Mouse (Mus musculus): ENCODE data around the gene Gm3417. TPM values are rescaled to one million over a fixed set of nuclear protein-coding genes. Genes with fewer than 3 reads are reported as not detected.
A peak's percentile ranks its signal among the peaks of the same experiment; 100 is the strongest.
"Not testable (repeated sequence)": the region's sequence is repeated elsewhere in the genome, so short reads cannot be mapped to it uniquely, and the experiment has no call there.

The Gm3417 gene
- polyA plus RNA-seq, 1 experiment from 2014 or later = 0.42 TPM

DNA sequence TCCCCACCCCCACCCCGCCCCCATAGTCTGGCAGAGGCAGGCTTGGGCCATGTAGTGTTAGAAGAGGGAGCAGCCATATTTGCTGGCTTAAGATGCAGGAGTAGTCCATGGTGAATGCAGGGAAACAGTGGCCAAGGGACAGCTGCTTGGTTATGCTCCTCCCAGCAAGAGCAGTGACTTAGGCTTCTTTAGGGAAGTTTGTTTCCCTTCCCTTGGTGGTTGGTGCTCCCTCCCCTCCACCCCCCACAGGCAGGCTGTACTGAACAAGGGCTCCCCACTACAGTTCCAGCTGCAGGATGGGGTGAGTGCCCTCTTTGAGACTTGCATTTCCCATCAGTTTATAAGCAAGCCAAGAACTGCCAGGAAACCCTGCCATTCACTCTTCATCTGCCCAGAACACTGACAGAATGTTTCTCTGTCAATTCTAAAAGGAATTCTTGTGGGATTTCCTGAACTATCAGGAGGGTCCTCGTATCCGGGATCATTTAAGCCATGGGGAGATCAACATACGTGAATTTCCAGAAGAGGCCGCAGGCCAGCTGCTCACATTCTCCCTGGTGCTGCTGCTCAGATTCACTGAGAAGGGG is 11.6 kb upstream of the Gm3417 start:
- H3K27ac ChIP-seq = not testable (repeated sequence)

DNA sequence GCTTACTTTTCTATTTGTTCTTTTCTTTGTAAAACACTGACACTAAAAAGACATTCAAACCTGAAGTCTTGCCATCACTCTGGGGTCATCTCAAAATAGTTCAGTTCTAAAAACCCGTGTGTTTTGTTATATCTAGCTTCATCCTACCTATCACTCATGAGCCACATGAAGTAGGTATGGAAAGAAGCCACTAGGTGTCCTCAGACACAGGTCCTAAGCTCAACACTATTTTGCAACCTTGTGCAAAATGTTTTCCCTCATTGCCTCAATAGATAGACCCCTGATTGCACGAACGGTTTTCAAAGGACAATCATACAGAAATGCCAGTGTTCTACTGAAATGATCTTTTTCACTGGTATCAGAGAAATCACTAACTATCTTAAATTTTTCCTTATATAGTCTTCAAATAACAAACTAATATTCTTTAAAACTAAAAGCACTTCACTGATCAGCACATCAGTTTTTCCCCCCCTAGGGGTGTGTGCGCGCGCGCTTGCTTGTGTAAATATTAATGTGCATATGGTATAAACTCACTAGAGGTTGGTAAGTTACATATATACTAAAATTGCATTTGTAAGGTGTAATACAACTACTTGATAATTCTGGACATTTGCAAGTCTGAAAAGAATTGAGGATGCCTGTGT is 750 bp downstream of the Gm3417 start:
- H3K36me3 ChIP-seq (replicated peaks); H3K27ac ChIP-seq; H3K9me3 ChIP-seq; DNase-seq (ENCODE audit: extremely low spot score, low spot score); H3K27me3 ChIP-seq (ENCODE audit: poor library complexity, severe bottlenecking); H3K4me1 ChIP-seq: not testable (repeated sequence)
- 6% methylated on average over 4 of the region's 7 CpGs for WGBS
- H3K4me3 ChIP-seq = peak overlapping the region; percentile 37; the same call in 1 of the 2 replicates

More for the DNA sequence above, 11.6 kb upstream of the Gm3417 start:
- H3K27me3 ChIP-seq (ENCODE audit: poor library complexity, severe bottlenecking); H3K36me3 ChIP-seq (replicated peaks); DNase-seq (ENCODE audit: extremely low spot score, low spot score); H3K4me3 ChIP-seq; H3K4me1 ChIP-seq; H3K9me3 ChIP-seq: not testable (repeated sequence)
- WGBS = 87% methylated on average over 4 of the region's 5 CpGs

DNA sequence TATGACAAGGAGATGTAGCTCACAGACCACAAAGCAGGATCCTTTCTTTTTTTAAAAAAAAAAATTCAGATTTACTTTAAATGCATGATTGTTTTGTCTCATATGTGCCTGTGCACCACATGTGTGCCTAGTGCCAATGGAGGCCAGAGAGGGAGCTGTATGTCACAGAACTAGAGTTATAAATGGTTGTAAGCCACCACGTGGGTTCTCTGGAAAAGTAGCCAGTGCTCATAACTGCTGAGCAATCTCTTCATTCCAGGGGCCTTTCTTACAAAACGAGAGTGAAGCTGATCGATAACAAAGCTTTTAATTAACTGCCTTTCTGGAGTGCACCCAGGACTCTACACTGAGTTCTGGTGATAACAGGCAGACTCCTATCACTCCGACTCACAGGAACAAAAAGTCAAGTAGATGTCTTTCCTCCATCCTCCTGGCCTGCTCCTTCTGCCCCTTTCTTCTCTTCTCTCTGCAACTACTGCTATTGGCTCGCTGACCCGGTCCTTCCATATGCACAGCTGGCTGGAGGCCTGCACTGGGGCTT is 10.1 kb downstream of the Gm3417 start:
- not testable (repeated sequence) for H3K4me1 ChIP-seq; H3K27me3 ChIP-seq (ENCODE audit: poor library complexity, severe bottlenecking); DNase-seq (ENCODE audit: extremely low spot score, low spot score); H3K36me3 ChIP-seq (replicated peaks); H3K4me3 ChIP-seq; H3K27ac ChIP-seq; H3K9me3 ChIP-seq
- WGBS = no CpG with 5 or more reads among the region's 6 CpGs

GRCm38 (mm10) chr17:14961557-14962154 is 16.9 kb downstream of the Gm3417 start:
- H3K27ac ChIP-seq; DNase-seq (ENCODE audit: extremely low spot score, low spot score); H3K27me3 ChIP-seq (ENCODE audit: poor library complexity, severe bottlenecking); H3K9me3 ChIP-seq; H3K4me3 ChIP-seq: not testable (repeated sequence)
- no CpG with 5 or more reads among the region's 44 CpGs for WGBS
- peaks cover 13% of the 10 kb centered on the region for H3K36me3 ChIP-seq (replicated peaks)
- peaks cover 12% of the 10 kb centered on the region for H3K4me1 ChIP-seq

DNA sequence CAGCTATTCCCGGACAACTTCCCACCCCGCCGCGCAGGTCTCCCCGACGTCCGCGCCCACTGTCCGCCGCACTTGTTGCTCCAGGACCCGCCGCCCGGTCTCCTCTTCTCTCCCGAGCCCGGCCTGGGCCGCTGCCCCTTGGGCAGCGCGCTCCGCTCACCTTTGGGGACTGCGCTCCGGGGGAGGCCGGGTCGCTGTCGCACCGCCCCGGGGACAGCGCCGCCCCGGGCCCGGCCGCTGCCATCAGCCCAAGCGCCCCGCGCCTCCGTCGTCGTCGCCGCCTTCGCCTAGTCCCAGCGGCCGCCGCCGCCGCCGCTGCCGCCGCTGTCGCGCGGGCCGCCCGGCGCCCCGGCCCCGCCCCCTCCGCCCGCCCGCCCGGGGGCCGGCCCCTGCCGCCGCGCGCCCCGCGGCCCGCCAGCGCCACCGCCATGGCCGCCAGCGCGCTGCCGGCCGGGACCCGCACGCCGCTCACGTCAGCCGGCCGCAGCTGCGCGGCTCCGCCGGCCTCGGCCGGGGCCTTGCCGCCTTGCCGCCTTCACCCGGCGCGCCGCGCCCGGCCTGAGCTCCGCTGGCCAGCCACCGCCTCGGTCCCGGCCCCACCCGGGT is 17.5 kb downstream of the Gm3417 start, which contains the start of gene Phf10:
Phf10 (minus strand) TSS at position 323 of the 606 bp plus-strand sequence.
- peak within 1 kb of the TSS; percentile 89 for H3K27ac ChIP-seq
- DNase-seq (ENCODE audit: extremely low spot score, low spot score) = peak; percentile 42
- H3K9me3 ChIP-seq; H3K27me3 ChIP-seq (ENCODE audit: poor library complexity, severe bottlenecking): not testable (repeated sequence)
- H3K4me1 ChIP-seq = peaks cover 12% of the 10 kb centered on the region
- H3K36me3 ChIP-seq (replicated peaks) = peaks cover 17% of the 10 kb centered on the region
- 7% methylated on average over 66 of the region's 100 CpGs for WGBS
- peak within 1 kb of the TSS; percentile 79 for H3K4me3 ChIP-seq

GRCm38 (mm10) chr17:14960520-14960919 is 18.1 kb downstream of the Gm3417 start:
- H3K4me3 ChIP-seq = peak overlapping the region; percentile 79
- H3K36me3 ChIP-seq (replicated peaks) = peaks cover 17% of the 10 kb centered on the region
- no peaks in the 10 kb centered on the region for H3K27me3 ChIP-seq (ENCODE audit: poor library complexity, severe bottlenecking)
- WGBS = under 1% methylated on average over 20 of the region's 23 CpGs
- H3K27ac ChIP-seq = peak overlapping the region; percentile 89
- peak; percentile 16 for DNase-seq (ENCODE audit: extremely low spot score, low spot score)
- H3K9me3 ChIP-seq = no peaks in the 10 kb centered on the region
- H3K4me1 ChIP-seq = peaks cover 12% of the 10 kb centered on the region

- Histone ChIP-seq H3K36me3 (replicated peaks) (peaks cover 17% of the 10 kb centered on the region), H3K27ac (no peak overlapping the region), H3K27me3 (ENCODE audit: poor library complexity, severe bottlenecking) (no peaks in the 10 kb centered on the region), H3K4me1 (peaks cover 12% of the 10 kb centered on the region), H3K4me3 (peak overlapping the region; percentile 79), H3K9me3 (no peaks in the 10 kb centered on the region)
- no peak for DNase-seq (ENCODE audit: extremely low spot score, low spot score)
- 41% methylated on average over 3 of the region's 3 CpGs for WGBS
Measured at GRCm38 (mm10) chr17:14959979-14960378, 18.6 kb downstream of the Gm3417 start.

- H3K4me3 ChIP-seq = no peak overlapping the region
- DNase-seq (ENCODE audit: extremely low spot score, low spot score) = no peak
- H3K36me3 ChIP-seq (replicated peaks) = peaks cover 26% of the 10 kb centered on the region
- H3K27ac ChIP-seq = no peak overlapping the region
- no peaks in the 10 kb centered on the region for H3K27me3 ChIP-seq (ENCODE audit: poor library complexity, severe bottlenecking)
- 90% methylated on average over 5 of the region's 5 CpGs for whole genome bisulfite sequencing
- H3K9me3 ChIP-seq = no peaks in the 10 kb centered on the region
- peaks cover 12% of the 10 kb centered on the region for H3K4me1 ChIP-seq
Measured at GRCm38 (mm10) chr17:14958686-14959327, 19.8 kb downstream of the Gm3417 start.

DNA sequence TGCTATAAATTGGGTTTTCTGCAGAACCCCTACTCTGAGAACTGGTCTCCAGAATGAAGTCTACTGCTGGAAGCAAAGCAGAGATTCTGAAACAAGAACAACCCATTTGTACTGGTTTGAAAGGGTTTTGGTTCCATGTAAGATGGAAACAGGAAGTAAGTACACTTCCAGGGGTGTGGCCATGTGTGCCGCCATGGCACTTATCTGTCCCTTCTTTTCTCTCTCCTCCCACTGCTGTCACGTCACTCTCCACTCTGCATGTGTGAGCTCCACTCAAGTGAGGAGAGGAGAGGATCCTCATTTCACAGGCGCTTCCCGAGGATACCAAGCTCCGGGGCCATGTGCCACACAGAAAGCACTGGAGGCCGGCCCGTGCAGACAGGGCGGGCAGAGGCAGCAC is 25.1 kb downstream of the Gm3417 start:
- WGBS = 88% methylated on average over 8 of the region's 8 CpGs
- H3K4me1 ChIP-seq = no peaks in the 10 kb centered on the region
- H3K36me3 ChIP-seq (replicated peaks) = peaks cover 64% of the 10 kb centered on the region

GRCm38 (mm10) chr17:14949161-14949827 is 29.3 kb downstream of the Gm3417 start:
- Histone ChIP-seq H3K9me3 (no peaks in the 10 kb centered on the region), H3K4me1 (peaks cover 8% of the 10 kb centered on the region), H3K36me3 (replicated peaks) (peaks cover 87% of the 10 kb centered on the region), H3K4me3 (no peak overlapping the region), H3K27ac (no peak overlapping the region), H3K27me3 (ENCODE audit: poor library complexity, severe bottlenecking) (no peaks in the 10 kb centered on the region)
- WGBS = 90% methylated on average over 7 of the region's 7 CpGs
- no peak for DNase-seq (ENCODE audit: extremely low spot score, low spot score)

More for the DNA sequence above, 25.1 kb downstream of the Gm3417 start:
- Histone ChIP-seq H3K27me3 (ENCODE audit: poor library complexity, severe bottlenecking) (no peaks in the 10 kb centered on the region), H3K9me3 (no peaks in the 10 kb centered on the region), H3K27ac (no peak overlapping the region), H3K4me3 (no peak overlapping the region)
- no peak for DNase-seq (ENCODE audit: extremely low spot score, low spot score)

GRCm38 (mm10) chr17:14944551-14944950 is 34.0 kb downstream of the Gm3417 start:
- 88% methylated on average over 1 of the region's 1 CpGs for WGBS
- Histone ChIP-seq H3K27me3 (ENCODE audit: poor library complexity, severe bottlenecking) (no peaks in the 10 kb centered on the region), H3K4me1 (peaks cover 30% of the 10 kb centered on the region), H3K4me3 (peak overlapping the region; percentile 83), H3K27ac (no peak overlapping the region), H3K36me3 (replicated peaks) (peaks cover 53% of the 10 kb centered on the region), H3K9me3 (no peaks in the 10 kb centered on the region)
- no peak for DNase-seq (ENCODE audit: extremely low spot score, low spot score)

- H3K9me3 ChIP-seq = no peaks in the 10 kb centered on the region
- peaks cover 30% of the 10 kb centered on the region for H3K4me1 ChIP-seq
- WGBS = 26% methylated on average over 16 of the region's 16 CpGs
- H3K36me3 ChIP-seq (replicated peaks) = peaks cover 44% of the 10 kb centered on the region
- H3K4me3 ChIP-seq = peak overlapping the region; percentile 83
- peak overlapping the region; percentile 85 for H3K27ac ChIP-seq
- no peaks in the 10 kb centered on the region for H3K27me3 ChIP-seq (ENCODE audit: poor library complexity, severe bottlenecking)
- DNase-seq (ENCODE audit: extremely low spot score, low spot score) = no peak
Measured at GRCm38 (mm10) chr17:14943729-14944059, 34.9 kb downstream of the Gm3417 start.

Data from forebrain, embryonic 10.5 days (tissue).